13 mouse cellular contexts compared by ENCODE assay signal in the genomic region with DNA sequence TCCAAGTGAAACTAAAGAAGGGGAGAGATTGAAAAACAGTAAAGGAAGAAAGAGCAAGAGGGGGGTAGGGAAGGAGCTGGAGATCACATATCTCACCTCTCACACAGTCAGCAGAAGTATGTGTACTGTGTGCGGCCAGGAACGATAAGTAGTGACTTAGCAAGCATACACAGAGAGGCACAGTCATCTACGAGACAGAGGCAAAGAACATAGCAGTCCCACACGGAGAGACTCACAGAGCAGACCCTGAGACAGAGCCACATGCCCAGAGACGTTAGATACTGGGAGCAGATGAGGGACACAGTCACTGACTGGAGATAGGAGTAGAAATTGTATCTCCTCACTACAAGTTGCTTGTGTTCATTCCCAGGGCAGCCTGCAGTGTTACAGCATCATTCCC. TPM values are rescaled to one million over a fixed set of nuclear protein-coding genes. Genes with fewer than 3 reads are reported as not detected.
A peak's percentile ranks its signal among the peaks of the same experiment; 100 is the strongest.
DNase-seq lines count a peak whose midpoint lies in the region; ATAC-seq and TF ChIP-seq lines count a peak whose summit lies in the region.
"Had no signal": no experiment of that assay in that cellular context is flagged by ENCODE, and none has a peak within 500 bp of the region (broad histone marks: within the 10 kb centered on the region; RNA-seq: fewer than 3 reads in every experiment).

No protein-coding gene starts in this region.

- intact Hi-C loops in heart, postnatal 14 days (cut with DNase I): no loop called here

- H3K9ac ChIP-seq in heart, embryonic 14.5 days (ENCODE audit: low read length): peak overlapping the region; percentile 30; the same call in 1 of the 2 replicates
- peak overlapping the region; percentile 56 for H3K9ac ChIP-seq in liver, embryonic 12.5 days
- H3K9ac ChIP-seq in stomach, postnatal 0 days (ENCODE audit: low read length): no peak overlapping the region
- no peak overlapping the region for H3K9ac ChIP-seq in hindbrain, postnatal 0 days (replicated peaks; ENCODE audit: low read length)
- H3K9ac ChIP-seq in midbrain, embryonic 14.5 days (replicated peaks; ENCODE audit: low read length): no peak overlapping the region

- no peak overlapping the region for H3K4me3 ChIP-seq in heart, embryonic 14.5 days (ENCODE audit: control insufficient read depth in 1 of 2, insufficient read depth in 1 of 2, low read depth in 1 of 2, low read length in 2 of 2)
- no peak overlapping the region for H3K4me3 ChIP-seq in spleen, adult 2 months (ENCODE audit: extremely low read depth, insufficient read depth, insufficient read length)
- H3K4me3 ChIP-seq in liver, embryonic 12.5 days: peak overlapping the region; percentile 20
- no peak overlapping the region for H3K4me3 ChIP-seq in stomach, postnatal 0 days (ENCODE audit: low read depth, low read length)
- H3K4me3 ChIP-seq in hindbrain, postnatal 0 days (ENCODE audit: low read length): no peak overlapping the region
- no peak overlapping the region for H3K4me3 ChIP-seq in midbrain, embryonic 14.5 days (replicated peaks; ENCODE audit: low read depth, low read length)

- TF ChIP-seq CTCF in spleen, adult 2 months (IDR thresholded peaks at IDR 0.05; ENCODE audit: extremely low read depth, insufficient read depth, insufficient read length, insufficient replicate concordance): no peak
- TF ChIP-seq CTCF in stomach, postnatal 0 days (IDR thresholded peaks at IDR 0.05; ENCODE audit: low read depth): no peak
- no peak for TF ChIP-seq CTCF in hindbrain, postnatal 0 days (IDR thresholded peaks at IDR 0.05; ENCODE audit: low read depth)

- 0 out of 2 replicates have a peak, but pooled peaks have one; percentile 19 for ATAC-seq in heart, embryonic 14.5 days (ENCODE audit: insufficient number of reproducible peaks, insufficient read depth, low FRiP score, low read depth)
- peak; percentile 94 for ATAC-seq in liver, embryonic 12.5 days
- ATAC-seq in stomach, postnatal 0 days (ENCODE audit: low FRiP score, low TSS enrichment): peak; percentile 93
- ATAC-seq in hindbrain, postnatal 0 days: no peak
- no peak for ATAC-seq in midbrain, embryonic 14.5 days (ENCODE audit: low FRiP score, low TSS enrichment)
- ATAC-seq: activated CD4-positive, CD25-positive, alpha-beta regulatory T cell, adult 4 months; forebrain, embryonic 14.5 days had no signal

- H3K4me1 ChIP-seq in heart, embryonic 14.5 days (ENCODE audit: control insufficient read depth in 2 of 2, insufficient read depth in 2 of 2, low read length in 2 of 2): peaks cover 24 to 43% of the 10 kb centered on the region in 2 experiments
- peaks cover 18% of the 10 kb centered on the region for H3K4me1 ChIP-seq in spleen, adult 2 months (ENCODE audit: control insufficient read depth, insufficient read depth, insufficient read length)
- peaks cover 88% of the 10 kb centered on the region for H3K4me1 ChIP-seq in liver, embryonic 12.5 days
- no peaks in the 10 kb centered on the region for H3K4me1 ChIP-seq in stomach, postnatal 0 days (replicated peaks; ENCODE audit: control insufficient read depth, insufficient read depth)
- H3K4me1 ChIP-seq in hindbrain, postnatal 0 days (ENCODE audit: insufficient read depth, low read length): 0 out of 2 replicates have a peak, but pooled peaks cover 4% of the 10 kb centered on the region
- peaks cover 5% of the 10 kb centered on the region for H3K4me1 ChIP-seq in midbrain, embryonic 14.5 days (ENCODE audit: control insufficient read depth, insufficient read depth, low read length)

- DNase-seq in heart, postnatal 14 days: no peak
- DNase-seq in spleen, adult 2 months (ENCODE audit: low read depth in 1 of 2, low spot score in 2 of 2): no peak
- DNase-seq in spleen, postnatal 14 days (ENCODE audit: low spot score in 2 of 2): no peak
- peak; percentile 55 for DNase-seq in stomach, postnatal 0 days (ENCODE audit: low spot score)
- DNase-seq in hindbrain, postnatal 0 days (ENCODE audit: low spot score): no peak
- DNase-seq in midbrain, embryonic 14.5 days: no peak
- DNase-seq: cerebellum, adult 8-10 months; heart, postnatal 4 days; kidney, adult 18-20 months had no signal

- no peak for TF ChIP-seq EP300 in stomach, postnatal 0 days (optimal IDR thresholded peaks at IDR 0.05)

- no peak for TF ChIP-seq POLR2A in spleen, adult 2 months (IDR thresholded peaks at IDR 0.05; ENCODE audit: low read depth, low read length)

- WGBS in heart, embryonic 14.5 days: 45% methylated on average over 5 of the region's 5 CpGs
- 48% methylated on average over 5 of the region's 5 CpGs for WGBS in spleen, adult 2 months
- 12% methylated on average over 5 of the region's 5 CpGs for WGBS in liver, embryonic 12.5 days (ENCODE audit: insufficient replicate concordance)
- 71% methylated on average over 5 of the region's 5 CpGs for WGBS in stomach, postnatal 0 days
- 86% methylated on average over 5 of the region's 5 CpGs for WGBS in hindbrain, postnatal 0 days
- 91% methylated on average over 5 of the region's 5 CpGs for WGBS in midbrain, embryonic 14.5 days

- no peaks in the 10 kb centered on the region for H3K9me3 ChIP-seq in heart, embryonic 14.5 days (ENCODE audit: control insufficient read depth, low read length)
- H3K9me3 ChIP-seq in liver, embryonic 12.5 days (replicated peaks): no peaks in the 10 kb centered on the region
- H3K9me3 ChIP-seq in stomach, postnatal 0 days (ENCODE audit: control insufficient read depth, low read length): no peaks in the 10 kb centered on the region
- no peaks in the 10 kb centered on the region for H3K9me3 ChIP-seq in hindbrain, postnatal 0 days (ENCODE audit: low read length)
- H3K9me3 ChIP-seq in midbrain, embryonic 14.5 days (ENCODE audit: control insufficient read depth, low read length): no peaks in the 10 kb centered on the region

- H3K36me3 ChIP-seq in heart, embryonic 14.5 days (ENCODE audit: control insufficient read depth, insufficient read depth, low read length): no peaks in the 10 kb centered on the region
- H3K36me3 ChIP-seq in spleen, adult 2 months (ENCODE audit: control insufficient read depth, insufficient read depth, low read length): peaks cover 14% of the 10 kb centered on the region
- H3K36me3 ChIP-seq in liver, embryonic 12.5 days: peaks cover 28% of the 10 kb centered on the region
- no peaks in the 10 kb centered on the region for H3K36me3 ChIP-seq in stomach, postnatal 0 days (ENCODE audit: control insufficient read depth, insufficient read depth, low read length)
- H3K36me3 ChIP-seq in hindbrain, postnatal 0 days (ENCODE audit: insufficient read depth, low read length): no peaks in the 10 kb centered on the region
- H3K36me3 ChIP-seq in midbrain, embryonic 14.5 days (ENCODE audit: control insufficient read depth, insufficient read depth, low read length): no peaks in the 10 kb centered on the region

- H3K4me2 ChIP-seq in heart, embryonic 14.5 days (ENCODE audit: low read length): no peak overlapping the region
- H3K4me2 ChIP-seq in liver, embryonic 12.5 days: peak overlapping the region; percentile 61
- no peak overlapping the region; the same call in 1 of the 2 replicates for H3K4me2 ChIP-seq in stomach, postnatal 0 days (replicated peaks; ENCODE audit: low read depth)
- no peak overlapping the region for H3K4me2 ChIP-seq in hindbrain, postnatal 0 days (ENCODE audit: low read depth, low read length)
- no peak overlapping the region for H3K4me2 ChIP-seq in midbrain, embryonic 14.5 days (ENCODE audit: low read length)

- H3K27ac ChIP-seq in heart, embryonic 14.5 days (replicated peaks in 1 of 2; ENCODE audit: control insufficient read depth in 1 of 2, insufficient read depth in 1 of 2, low read depth in 2 of 2, low read length in 2 of 2): peak overlapping the region; percentile 14 to 43; a peak in 1 of 4 replicates
- H3K27ac ChIP-seq in spleen, adult 2 months (ENCODE audit: insufficient read depth, low read length): peak overlapping the region; percentile 28; the same call in 1 of the 2 replicates
- H3K27ac ChIP-seq in liver, embryonic 12.5 days: peak overlapping the region; percentile 99
- peak overlapping the region; percentile 88 for H3K27ac ChIP-seq in stomach, postnatal 0 days (replicated peaks)
- H3K27ac ChIP-seq in hindbrain, postnatal 0 days: no peak overlapping the region
- H3K27ac ChIP-seq in midbrain, embryonic 14.5 days (replicated peaks; ENCODE audit: low read depth, low read length): no peak overlapping the region

- H3K27me3 ChIP-seq in heart, embryonic 14.5 days (ENCODE audit: control insufficient read depth, insufficient read depth, low read length): no peaks in the 10 kb centered on the region
- H3K27me3 ChIP-seq in spleen, adult 2 months (ENCODE audit: control insufficient read depth, insufficient read depth, low read length): no peaks in the 10 kb centered on the region
- H3K27me3 ChIP-seq in liver, embryonic 12.5 days (replicated peaks): no peaks in the 10 kb centered on the region
- no peaks in the 10 kb centered on the region for H3K27me3 ChIP-seq in stomach, postnatal 0 days (ENCODE audit: control insufficient read depth, insufficient read depth, low read length)
- no peaks in the 10 kb centered on the region for H3K27me3 ChIP-seq in hindbrain, postnatal 0 days (ENCODE audit: insufficient read depth, low read length)
- no peaks in the 10 kb centered on the region for H3K27me3 ChIP-seq in midbrain, embryonic 14.5 days (ENCODE audit: control insufficient read depth, insufficient read depth, low read length)

RNA-seq across cellular contexts. Expression of gene Dapp1, which starts 9.1 kb away (rescaled TPM):
- 21.3 and 22.8 TPM in 2 replicates for polyA plus RNA-seq in heart, embryonic 14.5 days (2014; fragmentation: Nextera tagmentation; extraction: Ambion mirVana)
- 1 to 10 TPM; 3.8 to 5.0 TPM for total RNA-seq in heart, postnatal 14 days (2021)
- 11.9 and 13.5 TPM in 2 replicates for polyA plus RNA-seq in spleen, adult 2 months (2012; rRNA removed)
- 22.0 and 22.7 TPM in 2 replicates for polyA plus RNA-seq in liver, embryonic 12.5 days (2016; fragmentation: Nextera tagmentation; extraction: Ambion mirVana)
- 24.0 and 26.8 TPM in 2 replicates for polyA plus RNA-seq in stomach, postnatal 0 days (2015; fragmentation: Nextera tagmentation; extraction: Ambion mirVana)
- 1.3 and 2.6 TPM in 2 replicates for total RNA-seq in hindbrain, postnatal 0 days (2014; rRNA removed)
- 1.9 and 2.3 TPM in 2 replicates for polyA plus RNA-seq in hindbrain, postnatal 0 days (2015; fragmentation: Nextera tagmentation; extraction: Ambion mirVana)
- 1.0 and 1.2 TPM in 2 replicates for polyA plus RNA-seq in midbrain, embryonic 14.5 days (2014; fragmentation: Nextera tagmentation; extraction: Ambion mirVana)

RNA-seq across cellular contexts. Expression of gene Lamtor3, which starts 53.9 kb away (rescaled TPM):
- 103 and 116 TPM in 2 replicates for polyA plus RNA-seq in heart, embryonic 14.5 days (2014; fragmentation: Nextera tagmentation; extraction: Ambion mirVana)
- total RNA-seq in heart, postnatal 14 days (2021): 10 to 100 TPM; 88.9 to 90.3 TPM
- 14.9 and 15.7 TPM in 2 replicates for polyA plus RNA-seq in spleen, adult 2 months (2012; rRNA removed)
- 72.6 and 77.5 TPM in 2 replicates for polyA plus RNA-seq in liver, embryonic 12.5 days (2016; fragmentation: Nextera tagmentation; extraction: Ambion mirVana)
- 104 and 106 TPM in 2 replicates for polyA plus RNA-seq in stomach, postnatal 0 days (2015; fragmentation: Nextera tagmentation; extraction: Ambion mirVana)
- 78.9 and 84.2 TPM in 2 replicates for total RNA-seq in hindbrain, postnatal 0 days (2014; rRNA removed)
- polyA plus RNA-seq in hindbrain, postnatal 0 days (2015; fragmentation: Nextera tagmentation; extraction: Ambion mirVana): 108 and 112 TPM in 2 replicates
- polyA plus RNA-seq in midbrain, embryonic 14.5 days (2014; fragmentation: Nextera tagmentation; extraction: Ambion mirVana): 130 and 139 TPM in 2 replicates

Comparison
In these comparisons a context has a peak if more than half of its experiments do, and no peak if none do; other contexts are left out.
1. ATAC-seq: peak in heart, embryonic 14.5 days (single experiment), liver, embryonic 12.5 days (single experiment) and stomach, postnatal 0 days (single experiment); none in hindbrain, postnatal 0 days (single experiment) and midbrain, embryonic 14.5 days (single experiment).
2. H3K27ac ChIP-seq: peak in heart, embryonic 14.5 days (2 of 2), spleen, adult 2 months (single experiment), liver, embryonic 12.5 days (single experiment) and stomach, postnatal 0 days (single experiment); none in hindbrain, postnatal 0 days (single experiment) and midbrain, embryonic 14.5 days (single experiment).
3. H3K9ac ChIP-seq: peak in heart, embryonic 14.5 days (single experiment) and liver, embryonic 12.5 days (single experiment); none in stomach, postnatal 0 days (single experiment), hindbrain, postnatal 0 days (single experiment) and midbrain, embryonic 14.5 days (single experiment).